Mouse (Mus musculus): ENCODE measurements around the gene Catsperz. TPM values are rescaled to one million over a fixed set of nuclear protein-coding genes. Genes with fewer than 3 reads are reported as not detected.
A peak's percentile ranks its signal among the peaks of the same experiment; 100 is the strongest.

Catsperz gene
- 0.45 and 1.1 TPM in 2 replicates for polyA plus RNA-seq (2014; fragmentation: Nextera tagmentation; extraction: Ambion mirVana)

DNA sequence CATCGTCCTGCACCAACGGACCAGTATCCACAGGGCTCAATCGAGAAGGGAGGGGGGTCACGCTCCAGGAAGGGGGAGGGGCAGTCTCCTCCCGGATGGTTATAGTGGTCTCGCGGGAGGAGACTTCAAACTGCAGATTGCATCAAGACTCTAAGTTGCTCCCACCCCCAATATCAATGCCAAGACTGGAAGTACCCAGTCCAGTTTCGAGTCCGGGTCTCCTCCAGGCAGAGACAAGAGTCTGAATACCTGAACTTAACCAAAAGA, at the start of gene Catsperz:
Catsperz (minus strand) TSS at position 74 of the 267 bp plus-strand sequence.
- no peak within 1 kb of the TSS for H3K27ac ChIP-seq (ENCODE audit: low read depth, low read length)
- ATAC-seq (no peak), DNase-seq (ENCODE audit: low spot score) (no peak)
- H3K4me1 ChIP-seq (ENCODE audit: control insufficient read depth, insufficient read depth, low read length): peaks cover 14% of the 10 kb centered on the region
- H3K36me3 ChIP-seq (ENCODE audit: control insufficient read depth, insufficient read depth, low read length): no peaks in the 10 kb centered on the region
- H3K27me3 ChIP-seq (replicated peaks; ENCODE audit: control insufficient read depth, insufficient read depth, low read length): peaks cover 64% of the 10 kb centered on the region
- H3K9ac ChIP-seq (ENCODE audit: low read length): no peak within 1 kb of the TSS
- WGBS: 4% methylated on average over 9 of the region's 9 CpGs
- no peak within 1 kb of the TSS for H3K4me3 ChIP-seq (ENCODE audit: low read depth, low read length)
- no peaks in the 10 kb centered on the region for H3K9me3 ChIP-seq (replicated peaks; ENCODE audit: control insufficient read depth, low read length)
- no peak within 1 kb of the TSS for H3K4me2 ChIP-seq (ENCODE audit: low read length)

DNA sequence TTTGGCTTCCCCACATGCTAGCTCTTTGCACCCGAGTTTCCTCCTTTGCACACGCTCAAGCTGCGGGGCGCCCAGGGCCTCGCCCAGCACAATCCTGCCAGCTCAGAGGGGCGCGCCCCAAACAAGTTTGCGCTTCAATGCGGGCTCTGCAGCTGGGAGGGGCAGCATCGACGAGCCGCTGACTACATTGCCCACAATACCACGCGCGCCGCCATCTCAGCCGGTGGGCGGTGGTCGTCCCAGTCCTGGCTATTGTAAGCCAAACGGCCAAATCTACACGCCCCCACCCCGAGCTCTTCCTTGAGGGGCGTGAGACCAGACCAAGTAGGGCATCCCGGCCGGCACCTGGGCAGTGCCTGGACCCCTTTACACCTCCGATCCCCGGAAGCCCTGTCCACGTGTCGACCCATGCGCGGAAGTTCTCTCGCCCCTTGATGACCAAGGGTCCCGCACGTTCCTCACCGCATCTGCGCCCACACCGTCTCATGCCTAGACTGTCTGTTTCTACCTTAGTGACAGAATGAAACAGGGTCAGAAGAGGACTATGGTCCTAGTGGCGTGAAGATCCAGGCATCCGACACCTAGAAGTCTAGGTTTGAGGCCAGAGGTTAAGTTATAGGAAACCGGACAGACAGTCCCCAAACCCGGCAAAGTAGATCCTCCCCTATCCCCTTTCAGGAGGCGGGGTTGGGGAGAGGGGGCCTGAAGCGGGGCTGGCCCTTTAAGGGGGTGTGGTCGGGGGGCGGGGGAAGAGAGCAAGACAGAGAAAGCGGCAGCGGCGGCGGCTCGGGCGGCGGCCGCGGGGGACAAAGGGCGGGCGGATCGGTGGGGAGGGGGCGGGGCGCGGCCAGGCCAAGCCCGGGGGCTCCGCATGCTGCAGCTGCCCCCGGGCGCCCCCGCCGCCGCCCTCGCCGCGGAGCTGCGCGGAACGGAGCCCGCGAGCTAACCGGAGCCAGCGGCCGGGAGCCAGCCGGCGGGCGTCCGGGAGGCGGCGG, 49.3 kb upstream of the Catsperz start, which contains the start of gene Ppp1r14b:
Ppp1r14b (plus strand) TSS at position 758 of the 995 bp plus-strand sequence.
- H3K36me3 ChIP-seq (ENCODE audit: control insufficient read depth, insufficient read depth, low read length): peaks cover 25% of the 10 kb centered on the region
- no peaks in the 10 kb centered on the region for H3K27me3 ChIP-seq (replicated peaks; ENCODE audit: control insufficient read depth, insufficient read depth, low read length)
- WGBS: under 1% methylated on average over 66 of the region's 84 CpGs
- H3K4me3 ChIP-seq (ENCODE audit: low read depth, low read length): peak within 1 kb of the TSS; percentile 55
- DNase-seq (ENCODE audit: low spot score) (peak; percentile 93), ATAC-seq (peak; percentile 71)
- H3K27ac ChIP-seq (ENCODE audit: low read depth, low read length): peak within 1 kb of the TSS; percentile 97
- peak within 1 kb of the TSS; percentile 78 for H3K9ac ChIP-seq (ENCODE audit: low read length)
- H3K4me1 ChIP-seq (ENCODE audit: control insufficient read depth, insufficient read depth, low read length): peaks cover 32% of the 10 kb centered on the region
- H3K9me3 ChIP-seq (replicated peaks; ENCODE audit: control insufficient read depth, low read length): no peaks in the 10 kb centered on the region
- peak within 1 kb of the TSS; percentile 84 for H3K4me2 ChIP-seq (ENCODE audit: low read length)

DNA sequence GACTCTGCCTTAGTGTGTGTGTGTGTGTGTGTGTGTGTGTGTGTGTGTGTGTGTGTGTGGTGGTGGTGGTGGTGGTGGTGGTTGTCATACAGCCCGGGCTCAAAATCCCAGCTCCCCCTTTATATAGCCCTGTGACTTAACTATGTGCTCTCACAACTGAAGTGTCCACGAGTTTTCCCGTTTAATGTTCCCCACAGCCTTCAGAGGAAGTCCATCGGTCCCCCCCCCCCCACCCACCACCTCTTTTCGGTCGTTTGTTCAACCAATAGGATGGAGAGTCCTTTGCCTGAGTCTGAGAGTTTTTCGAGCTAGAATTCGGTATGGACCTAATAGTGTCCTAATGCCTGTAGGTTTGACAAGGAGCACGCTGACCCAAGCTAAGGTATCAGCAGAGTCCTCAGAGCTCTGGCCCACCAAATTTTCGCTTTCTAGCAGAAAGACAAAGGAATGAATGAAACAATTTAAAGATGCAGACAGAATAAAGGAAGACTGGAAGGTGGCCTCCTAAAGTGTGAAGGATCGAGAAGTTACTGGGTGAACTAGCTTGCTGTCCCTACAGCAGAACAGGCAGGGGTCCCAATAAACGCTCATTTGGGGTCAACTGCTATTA, 48.5 kb upstream of the Catsperz start:
- DNase-seq (ENCODE audit: low spot score) (no peak), ATAC-seq (no peak)
- Histone ChIP-seq H3K4me2 (ENCODE audit: low read length) (peak overlapping the region; percentile 84), H3K36me3 (ENCODE audit: control insufficient read depth, insufficient read depth, low read length) (peaks cover 20% of the 10 kb centered on the region), H3K27ac (ENCODE audit: low read depth, low read length) (no peak overlapping the region), H3K9me3 (replicated peaks; ENCODE audit: control insufficient read depth, low read length) (no peaks in the 10 kb centered on the region), H3K4me3 (ENCODE audit: low read depth, low read length) (peak overlapping the region; percentile 55), H3K27me3 (replicated peaks; ENCODE audit: control insufficient read depth, insufficient read depth, low read length) (no peaks in the 10 kb centered on the region), H3K9ac (ENCODE audit: low read length) (peak overlapping the region; percentile 78), H3K4me1 (ENCODE audit: control insufficient read depth, insufficient read depth, low read length) (peaks cover 24% of the 10 kb centered on the region)
- WGBS: 42% methylated on average over 12 of the region's 12 CpGs

DNA sequence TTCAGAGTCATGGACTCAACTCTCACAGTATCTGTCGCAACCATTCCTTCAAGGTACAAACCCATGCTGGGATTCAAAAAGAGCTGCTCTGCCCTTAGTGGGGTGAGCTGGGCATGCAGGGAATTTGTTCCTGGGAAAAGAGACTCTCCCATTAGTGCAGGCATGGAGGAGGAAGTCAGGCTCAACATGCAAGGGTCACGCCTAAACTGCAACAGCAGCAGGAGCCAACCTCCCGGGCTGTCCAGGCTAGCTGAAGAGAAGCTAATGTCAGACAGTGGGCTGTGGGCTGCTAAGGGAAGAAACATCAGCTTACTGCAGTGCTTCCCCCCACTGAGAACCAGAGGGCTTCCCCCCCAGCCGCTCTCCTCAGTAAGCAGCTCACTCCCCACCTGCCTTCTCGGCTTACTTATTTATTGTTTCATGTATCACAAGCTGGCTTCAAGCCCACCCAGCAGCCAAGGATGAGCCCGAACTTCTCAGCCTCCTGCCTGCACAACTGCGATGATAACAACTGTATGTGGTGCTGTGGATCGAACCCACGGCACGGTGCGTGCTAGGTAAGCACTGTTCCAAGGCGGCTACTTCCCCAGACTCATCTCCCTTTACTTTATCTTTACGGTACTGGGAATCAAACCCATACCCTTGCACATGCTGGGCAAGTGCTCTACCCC, 47.2 kb upstream of the Catsperz start:
- peaks cover 19% of the 10 kb centered on the region for H3K4me1 ChIP-seq (ENCODE audit: control insufficient read depth, insufficient read depth, low read length)
- no peak overlapping the region for H3K9ac ChIP-seq (ENCODE audit: low read length)
- H3K36me3 ChIP-seq (ENCODE audit: control insufficient read depth, insufficient read depth, low read length): peaks cover 7% of the 10 kb centered on the region
- no peaks in the 10 kb centered on the region for H3K27me3 ChIP-seq (replicated peaks; ENCODE audit: control insufficient read depth, insufficient read depth, low read length)
- H3K4me2 ChIP-seq (ENCODE audit: low read length): no peak overlapping the region
- no peaks in the 10 kb centered on the region for H3K9me3 ChIP-seq (replicated peaks; ENCODE audit: control insufficient read depth, low read length)
- WGBS: 83% methylated on average over 13 of the region's 13 CpGs
- no peak overlapping the region for H3K27ac ChIP-seq (ENCODE audit: low read depth, low read length)
- no peak for DNase-seq (ENCODE audit: low spot score)
- ATAC-seq: no peak
- H3K4me3 ChIP-seq (ENCODE audit: low read depth, low read length): no peak overlapping the region

DNA sequence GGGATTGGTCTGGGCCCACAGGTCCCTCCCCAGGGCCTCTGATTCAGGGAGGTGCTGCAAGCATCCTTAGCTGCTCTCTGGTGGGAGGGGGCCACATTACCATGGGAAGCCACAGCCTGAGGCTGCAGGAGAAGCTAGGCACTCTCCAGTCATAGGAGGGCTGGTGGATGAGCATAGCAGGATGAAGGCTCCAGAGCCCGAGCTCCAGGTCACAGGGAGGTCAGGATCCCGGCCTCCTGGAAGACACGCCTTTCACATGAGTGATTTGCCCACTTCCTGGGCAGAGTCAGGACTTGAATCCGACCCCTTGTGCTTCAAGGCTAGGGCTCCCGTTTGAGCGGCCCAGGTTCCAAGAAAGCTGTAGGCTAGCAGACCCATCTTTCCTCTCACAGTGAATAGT, 46.5 kb upstream of the Catsperz start:
- Histone ChIP-seq H3K9me3 (replicated peaks; ENCODE audit: control insufficient read depth, low read length) (no peaks in the 10 kb centered on the region), H3K27ac (ENCODE audit: low read depth, low read length) (no peak overlapping the region), H3K36me3 (ENCODE audit: control insufficient read depth, insufficient read depth, low read length) (0 out of 2 replicates have a peak, but pooled peaks cover 2% of the 10 kb centered on the region), H3K4me2 (ENCODE audit: low read length) (no peak overlapping the region), H3K9ac (ENCODE audit: low read length) (peak overlapping the region; percentile 13; the same call in 1 of the 2 replicates), H3K4me3 (ENCODE audit: low read depth, low read length) (no peak overlapping the region), H3K4me1 (ENCODE audit: control insufficient read depth, insufficient read depth, low read length) (peaks cover 17% of the 10 kb centered on the region), H3K27me3 (replicated peaks; ENCODE audit: control insufficient read depth, insufficient read depth, low read length) (no peaks in the 10 kb centered on the region)
- DNase-seq (ENCODE audit: low spot score) (no peak), ATAC-seq (no peak)
- WGBS: 52% methylated on average over 6 of the region's 6 CpGs

DNA sequence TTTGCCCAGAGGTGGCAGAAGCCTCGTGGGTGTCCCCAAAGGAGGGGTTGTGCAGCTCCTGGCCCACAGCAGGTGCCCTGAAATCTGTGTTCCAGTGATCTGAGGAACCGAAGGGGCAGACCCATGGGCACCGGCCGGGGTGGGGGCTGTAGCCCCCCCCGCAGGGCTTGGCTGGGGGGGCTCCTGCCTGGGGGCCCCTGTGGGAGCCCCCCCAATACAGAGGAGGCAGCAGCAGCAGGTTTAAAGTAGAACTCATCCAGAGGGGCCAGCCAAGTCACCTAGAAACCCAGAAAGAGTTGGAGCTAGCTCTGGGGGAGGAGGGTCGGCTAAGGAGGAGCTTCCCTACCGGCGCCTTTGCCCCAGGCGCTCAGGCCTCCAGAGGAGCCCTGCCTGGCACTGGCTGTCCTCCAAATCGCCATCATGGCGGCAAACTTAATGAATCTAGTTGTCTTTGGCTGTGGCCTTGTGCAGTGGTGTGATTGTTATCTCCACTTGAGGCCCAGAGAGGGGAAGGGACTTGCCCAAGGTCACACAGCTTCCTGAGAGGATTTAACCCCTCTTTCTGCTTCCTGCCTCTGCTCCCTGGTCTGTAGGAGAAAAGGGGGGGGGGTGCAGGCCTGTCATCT, 45.4 kb upstream of the Catsperz start:
- H3K36me3 ChIP-seq (ENCODE audit: control insufficient read depth, insufficient read depth, low read length): no peaks in the 10 kb centered on the region
- H3K4me1 ChIP-seq (ENCODE audit: control insufficient read depth, insufficient read depth, low read length): peaks cover 10% of the 10 kb centered on the region
- H3K27me3 ChIP-seq (replicated peaks; ENCODE audit: control insufficient read depth, insufficient read depth, low read length): no peaks in the 10 kb centered on the region
- no peak for DNase-seq (ENCODE audit: low spot score)
- H3K4me2 ChIP-seq (ENCODE audit: low read length): peak overlapping the region; percentile 46
- 14% methylated on average over 11 of the region's 11 CpGs for WGBS
- H3K4me3 ChIP-seq (ENCODE audit: low read depth, low read length): peak overlapping the region; percentile 8; the same call in 1 of the 2 replicates
- H3K27ac ChIP-seq (ENCODE audit: low read depth, low read length): no peak overlapping the region
- H3K9me3 ChIP-seq (replicated peaks; ENCODE audit: control insufficient read depth, low read length): no peaks in the 10 kb centered on the region
- H3K9ac ChIP-seq (ENCODE audit: low read length): 0 out of 2 replicates have a peak overlapping the region, but pooled peaks have one; percentile 51
- no peak for ATAC-seq

DNA sequence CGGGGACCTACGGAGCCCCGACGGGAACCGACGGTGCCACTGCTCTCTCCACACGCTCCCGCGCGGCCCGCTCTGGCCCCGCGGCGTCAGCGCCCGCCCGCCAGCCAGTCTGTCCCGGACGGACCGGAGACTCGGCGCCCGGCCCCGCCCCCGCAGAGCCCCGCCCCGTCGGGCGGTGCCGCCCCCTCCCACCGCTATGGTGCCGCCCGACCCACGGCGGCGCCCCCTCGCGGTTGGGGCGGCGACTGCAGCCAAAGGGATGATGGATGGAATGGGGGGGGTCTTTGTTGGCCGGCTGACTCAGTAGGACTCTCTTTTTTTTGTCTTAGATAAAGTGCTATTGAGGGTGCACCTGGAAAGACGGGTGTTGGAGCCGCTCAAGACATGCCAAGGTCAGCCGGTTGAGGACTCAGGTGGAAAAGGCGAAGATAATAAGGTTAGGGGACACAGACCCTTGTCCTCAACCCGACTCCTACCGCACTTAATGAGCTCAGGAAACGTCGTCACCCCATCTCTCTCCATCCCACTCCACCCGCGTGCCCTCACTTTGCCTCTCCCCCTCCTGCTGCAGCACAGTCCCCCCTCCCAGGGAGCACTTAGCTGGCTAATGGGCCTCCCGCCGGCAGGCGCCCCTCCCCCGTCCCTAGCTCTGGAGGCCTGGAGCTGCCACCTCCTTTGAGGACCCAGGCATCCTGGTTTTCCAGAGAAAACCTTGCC, 44.6 kb upstream of the Catsperz start:
- WGBS: under 1% methylated on average over 55 of the region's 55 CpGs
- Histone ChIP-seq H3K36me3 (ENCODE audit: control insufficient read depth, insufficient read depth, low read length) (no peaks in the 10 kb centered on the region), H3K9ac (ENCODE audit: low read length) (peak overlapping the region; percentile 51; the same call in 1 of the 2 replicates), H3K9me3 (replicated peaks; ENCODE audit: control insufficient read depth, low read length) (no peaks in the 10 kb centered on the region), H3K4me2 (ENCODE audit: low read length) (peak overlapping the region; percentile 46), H3K4me3 (ENCODE audit: low read depth, low read length) (peak overlapping the region; percentile 33), H3K4me1 (ENCODE audit: control insufficient read depth, insufficient read depth, low read length) (peaks cover 10% of the 10 kb centered on the region), H3K27ac (ENCODE audit: low read depth, low read length) (no peak overlapping the region), H3K27me3 (replicated peaks; ENCODE audit: control insufficient read depth, insufficient read depth, low read length) (no peaks in the 10 kb centered on the region)
- peak; percentile 22 for ATAC-seq
- DNase-seq (ENCODE audit: low spot score): peak; percentile 49

DNA sequence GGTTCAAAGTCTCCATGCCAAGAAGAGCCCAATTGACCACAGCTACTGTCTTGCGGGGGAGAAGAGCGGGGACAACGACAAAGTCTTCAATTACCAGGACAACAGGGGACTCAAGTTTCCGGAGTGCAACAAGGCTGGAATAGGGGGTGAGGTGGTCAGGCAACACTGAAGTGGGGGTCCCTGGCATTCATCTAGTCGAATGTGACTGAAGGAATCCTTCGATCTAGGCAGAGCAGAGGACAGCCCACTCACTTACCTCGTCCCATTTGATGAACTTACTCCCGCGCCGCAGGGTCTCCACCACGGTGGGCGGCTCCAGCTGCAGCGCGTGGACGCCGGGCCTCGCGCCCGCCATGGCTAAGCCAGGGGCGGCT, 44.1 kb upstream of the Catsperz start:
- 4% methylated on average over 20 of the region's 20 CpGs for WGBS
- peak overlapping the region; percentile 51; the same call in 1 of the 2 replicates for H3K9ac ChIP-seq (ENCODE audit: low read length)
- ATAC-seq: no peak

More for the DNA sequence above, 44.1 kb upstream of the Catsperz start:
- no peaks in the 10 kb centered on the region for H3K27me3 ChIP-seq (replicated peaks; ENCODE audit: control insufficient read depth, insufficient read depth, low read length)
- peaks cover 10% of the 10 kb centered on the region for H3K4me1 ChIP-seq (ENCODE audit: control insufficient read depth, insufficient read depth, low read length)
- H3K36me3 ChIP-seq (ENCODE audit: control insufficient read depth, insufficient read depth, low read length): no peaks in the 10 kb centered on the region
- no peaks in the 10 kb centered on the region for H3K9me3 ChIP-seq (replicated peaks; ENCODE audit: control insufficient read depth, low read length)
- no peak for DNase-seq (ENCODE audit: low spot score)
- H3K4me2 ChIP-seq (ENCODE audit: low read length): peak overlapping the region; percentile 46
- H3K4me3 ChIP-seq (ENCODE audit: low read depth, low read length): peak overlapping the region; percentile 33
- H3K27ac ChIP-seq (ENCODE audit: low read depth, low read length): no peak overlapping the region
